Mouse (Mus musculus) macrophage (primary cell): Measurements from ENCODE around the gene Sirt3. TPM values are rescaled to one million over a fixed set of nuclear protein-coding genes. Genes with fewer than 3 reads are reported as not detected.
"Not testable (repeated sequence)": the region's sequence is repeated elsewhere in the genome, so short reads cannot be mapped to it uniquely, and the experiment has no call there.

Source experiments
- H3K27ac ChIP-seq: fragments of 350-480 bp; formaldehyde crosslinking; 2 replicates; pipeline ENCODE4 v1.9.0; 2021
- H3K36me3 ChIP-seq: fragments of 350-480 bp; formaldehyde crosslinking; 2 replicates; pipeline ENCODE4 v1.9.0; 2021; ENCODE audit errors: inconsistent target
- H3K4me3 ChIP-seq: fragments of 350-480 bp; formaldehyde crosslinking; 2 replicates; pipeline ENCODE4 v1.9.0; 2021; ENCODE audit errors: inconsistent target
- H3K79me2 ChIP-seq: fragments of 350-480 bp; formaldehyde crosslinking; 2 replicates; pipeline ENCODE4 v1.9.0; 2021; ENCODE audit errors: inconsistent target
- WGBS: methylation state at CpG from one replicate; pipeline ENCODE4 v1.1.7; 2026; ENCODE audit warnings: inconsistent platforms; ENCODE audit not compliant: missing documents; 5-methylcytosine and 5-hydroxymethylcytosine counted together
- polyA plus RNA-seq: library from polyadenylated mRNA; stranded (reverse); fragments of 250-400 nt; gene quantifications from 3 replicates; pipeline ENCODE4 v1.2.4, GENCODE M21; 2018; ENCODE audit warnings: inconsistent platforms

Gene Sirt3
- polyA plus RNA-seq, 1 experiment from 2014 or later, result 4.8 TPM

DNA sequence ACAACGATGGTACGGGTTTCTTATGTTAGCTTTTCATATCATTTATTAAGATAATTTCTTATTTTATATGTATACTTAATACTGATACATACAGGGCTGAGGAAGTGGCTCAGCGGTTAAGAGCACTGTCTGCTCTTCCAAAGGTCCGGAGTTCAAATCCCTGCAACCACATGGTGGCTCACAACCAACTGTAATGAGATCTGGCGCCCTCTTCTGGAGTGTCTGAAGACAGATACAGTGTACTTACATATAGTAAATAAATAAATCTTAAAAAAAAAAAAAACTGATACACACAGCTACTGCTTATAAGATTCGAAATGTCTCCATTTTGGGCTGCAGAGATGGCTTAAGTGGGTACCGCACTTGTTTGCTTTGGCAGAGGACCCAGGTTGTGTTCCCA lies 25.6 kb upstream of the Sirt3 start:
- Histone ChIP-seq H3K79me2 (no peaks in the 10 kb centered on the region), H3K36me3 (no peaks in the 10 kb centered on the region), H3K27ac (no peak overlapping the region), H3K4me3 (no peak overlapping the region)
- WGBS, result 85% methylated on average over 7 of the region's 7 CpGs

DNA sequence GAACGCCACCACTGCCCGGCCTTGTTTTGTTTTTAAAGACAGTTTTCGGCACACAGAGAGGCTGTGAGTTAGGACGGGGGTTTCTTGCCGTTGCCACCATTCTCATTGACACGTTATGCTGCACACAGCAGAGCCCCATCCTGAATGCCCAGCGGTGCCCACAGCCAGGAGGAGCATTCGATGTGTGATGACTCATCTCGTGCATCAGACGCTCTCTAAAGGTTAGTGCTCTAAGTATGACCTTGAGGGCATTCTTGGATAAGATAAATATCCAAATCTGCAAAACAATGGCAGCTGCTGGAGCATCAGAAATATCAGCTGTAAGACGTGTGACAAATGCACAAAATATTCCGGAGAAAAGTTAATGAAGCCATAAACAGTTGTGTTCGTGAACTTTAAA lies 25.0 kb upstream of the Sirt3 start:
- 92% methylated on average over 13 of the region's 13 CpGs for WGBS
- Histone ChIP-seq H3K4me3 (no peak overlapping the region), H3K79me2 (no peaks in the 10 kb centered on the region), H3K27ac (no peak overlapping the region), H3K36me3 (no peaks in the 10 kb centered on the region)

DNA sequence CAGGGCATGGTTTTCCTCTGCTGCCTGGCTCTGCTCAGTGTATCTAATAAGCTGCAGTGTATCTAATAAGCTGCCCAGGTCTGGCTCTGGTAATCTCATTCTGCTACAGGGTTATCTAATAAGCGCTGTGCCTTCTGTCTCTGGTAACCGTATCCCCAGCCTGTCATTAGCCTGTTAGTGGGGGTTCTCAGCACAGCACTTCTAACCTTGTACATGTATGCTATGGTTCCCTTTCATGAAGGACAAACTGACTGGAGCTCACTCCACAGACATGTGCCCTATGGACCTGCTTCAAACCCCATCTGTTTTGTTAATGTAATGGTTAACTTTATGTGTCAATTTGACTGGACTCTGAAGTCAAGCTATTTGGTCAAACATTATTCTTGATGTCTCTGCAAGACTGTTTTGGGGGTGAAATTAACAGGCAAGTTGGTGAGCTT lies 23.6 kb upstream of the Sirt3 start:
- Histone ChIP-seq H3K4me3 (no peak overlapping the region), H3K79me2 (no peaks in the 10 kb centered on the region), H3K27ac (no peak overlapping the region), H3K36me3 (no peaks in the 10 kb centered on the region)
- 92% methylated on average over 2 of the region's 2 CpGs for WGBS

DNA sequence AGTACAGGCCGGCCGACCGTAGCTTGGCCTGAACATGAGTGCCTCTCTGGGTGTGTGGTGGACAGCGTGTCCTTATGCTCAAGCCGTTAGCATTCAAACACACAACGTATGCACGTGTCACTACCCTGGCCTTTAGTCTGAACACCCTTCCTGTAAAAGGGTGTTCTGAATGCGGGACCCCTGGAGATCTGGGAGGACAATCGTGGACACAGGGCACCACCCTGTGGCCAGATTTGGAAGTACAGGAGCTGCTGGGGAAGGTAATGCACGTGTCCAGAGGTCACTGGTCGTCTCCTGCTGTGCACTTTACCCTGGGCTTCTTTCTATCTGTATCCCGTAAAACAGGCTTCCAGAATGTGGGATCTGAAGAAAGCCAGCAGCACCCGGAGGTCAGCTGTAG lies 21.1 kb upstream of the Sirt3 start:
- Histone ChIP-seq H3K36me3 (peaks cover 13% of the 10 kb centered on the region), H3K27ac (no peak overlapping the region)
- 28% methylated on average over 13 of the region's 13 CpGs for WGBS

DNA sequence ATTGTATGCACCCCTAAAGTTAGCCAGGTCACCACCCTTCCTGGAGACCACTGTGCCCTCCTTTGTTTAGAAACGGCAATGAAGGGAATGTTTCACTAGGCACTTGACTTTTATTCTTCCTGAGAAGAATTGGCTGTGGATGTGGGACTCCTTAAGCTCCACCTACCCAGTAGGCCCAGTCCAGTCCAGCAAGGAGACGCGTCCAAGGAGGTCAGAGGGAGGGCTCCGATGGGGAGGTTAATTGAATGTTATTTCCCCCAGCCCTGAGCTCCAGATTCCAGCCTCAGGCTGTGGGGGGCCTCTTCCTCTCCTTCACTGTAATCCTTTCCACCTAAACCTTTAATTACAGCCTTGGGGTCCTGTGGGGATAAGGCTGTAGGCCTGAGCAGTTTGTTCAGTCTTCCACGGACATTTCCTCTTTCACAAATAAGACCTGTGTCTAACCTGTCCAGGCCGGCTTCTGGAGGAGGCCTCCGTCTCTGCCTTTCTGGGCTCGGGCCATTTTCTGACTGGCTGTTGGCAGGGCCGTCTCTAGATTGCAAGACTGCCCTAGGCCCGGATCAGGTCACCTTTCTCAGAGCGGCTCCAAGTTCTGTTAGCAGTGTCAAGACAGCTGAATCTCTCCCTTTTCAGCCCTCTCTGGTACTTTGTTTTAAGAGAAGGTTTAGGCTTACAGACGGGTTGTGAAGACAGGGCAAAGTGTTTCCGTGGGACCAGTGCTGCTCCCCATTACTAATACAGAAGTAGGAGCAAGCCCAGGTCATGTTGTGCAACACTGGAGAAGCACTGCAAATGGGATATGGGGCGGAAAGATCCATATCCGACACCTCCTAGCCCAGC lies 20.1 kb upstream of the Sirt3 start:
- H3K4me3 ChIP-seq, result no peak overlapping the region
- H3K27ac ChIP-seq, result no peak overlapping the region
- no peaks in the 10 kb centered on the region for H3K79me2 ChIP-seq
- WGBS, result 91% methylated on average over 15 of the region's 15 CpGs
- peaks cover 22% of the 10 kb centered on the region for H3K36me3 ChIP-seq

More for the DNA sequence above, 21.1 kb upstream of the Sirt3 start:
- H3K4me3 ChIP-seq, result no peak overlapping the region
- H3K79me2 ChIP-seq, result no peaks in the 10 kb centered on the region

DNA sequence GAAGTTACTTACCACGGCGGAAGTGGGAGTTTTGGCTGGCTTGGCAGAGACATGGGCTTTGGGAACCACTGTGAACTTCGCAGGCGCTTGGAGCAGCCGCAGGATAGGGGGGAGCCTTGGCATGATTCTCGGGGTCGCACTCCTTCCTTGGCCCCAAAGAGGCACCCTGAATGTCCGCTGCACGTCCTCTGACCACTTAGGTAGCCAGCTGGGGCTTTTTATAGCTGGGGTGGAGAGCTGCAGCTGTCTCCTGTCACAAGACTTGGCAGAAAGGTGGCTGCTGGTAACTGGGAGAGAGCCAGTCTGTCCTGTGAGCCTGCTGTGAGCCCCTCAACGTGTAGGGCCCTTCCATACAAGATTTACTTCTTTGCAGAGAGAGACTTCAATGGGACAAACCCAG lies 18.1 kb upstream of the Sirt3 start, which contains the start of gene Cox8b:
TSS of gene Cox8b (minus strand) at position 227 of the 400 bp plus-strand sequence.
- Histone ChIP-seq H3K36me3 (peaks cover 38% of the 10 kb centered on the region), H3K27ac (no peak within 1 kb of the TSS), H3K4me3 (no peak within 1 kb of the TSS), H3K79me2 (no peaks in the 10 kb centered on the region)
- 86% methylated on average over 10 of the region's 10 CpGs for WGBS

DNA sequence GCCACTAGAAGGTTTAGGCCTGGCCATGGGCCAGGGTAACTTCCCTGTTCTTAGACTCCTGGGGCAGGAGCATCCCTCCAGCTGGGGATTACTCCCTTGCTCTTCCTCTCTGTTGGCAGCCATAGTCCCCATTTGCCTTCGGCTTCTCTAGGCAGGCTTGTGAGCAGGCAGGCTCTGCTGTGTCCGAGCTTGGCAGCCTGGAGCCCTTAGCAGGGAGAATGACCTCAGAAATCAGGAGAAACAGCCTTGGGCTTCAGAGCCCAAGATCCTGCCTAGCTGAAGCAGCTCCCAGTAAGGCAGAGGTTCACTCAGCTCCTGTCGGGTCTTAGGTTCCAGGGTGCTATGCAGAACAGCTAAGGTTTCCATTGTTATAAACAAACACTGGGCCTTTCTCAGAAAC lies 17.0 kb upstream of the Sirt3 start:
- no peak overlapping the region for H3K27ac ChIP-seq
- peaks cover 47% of the 10 kb centered on the region for H3K36me3 ChIP-seq
- WGBS, result 97% methylated on average over 3 of the region's 3 CpGs
- no peak overlapping the region for H3K4me3 ChIP-seq
- no peaks in the 10 kb centered on the region for H3K79me2 ChIP-seq

DNA sequence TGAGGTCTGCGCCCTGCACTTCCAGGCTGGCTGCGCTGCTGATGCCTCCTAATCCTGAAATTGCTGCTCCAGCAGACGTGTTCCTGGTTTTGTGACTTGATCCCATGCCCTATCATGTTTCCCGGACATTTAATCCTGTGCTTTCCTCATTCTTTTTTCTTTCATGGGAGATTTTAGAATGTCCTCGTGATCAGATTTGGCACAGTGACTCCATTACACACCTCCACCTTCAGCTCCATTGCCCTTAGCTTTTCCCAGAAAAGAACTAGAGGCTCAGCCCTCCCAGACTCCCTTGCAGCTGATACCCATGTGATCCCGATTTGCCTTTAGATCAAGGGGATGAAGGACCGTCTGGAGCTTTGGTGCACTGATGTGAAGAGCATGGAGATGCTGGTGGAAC lies 15.8 kb upstream of the Sirt3 start:
- Histone ChIP-seq H3K27ac (no peak overlapping the region), H3K36me3 (peaks cover 57% of the 10 kb centered on the region), H3K79me2 (no peaks in the 10 kb centered on the region), H3K4me3 (no peak overlapping the region)
- WGBS, result 98% methylated on average over 7 of the region's 7 CpGs

DNA sequence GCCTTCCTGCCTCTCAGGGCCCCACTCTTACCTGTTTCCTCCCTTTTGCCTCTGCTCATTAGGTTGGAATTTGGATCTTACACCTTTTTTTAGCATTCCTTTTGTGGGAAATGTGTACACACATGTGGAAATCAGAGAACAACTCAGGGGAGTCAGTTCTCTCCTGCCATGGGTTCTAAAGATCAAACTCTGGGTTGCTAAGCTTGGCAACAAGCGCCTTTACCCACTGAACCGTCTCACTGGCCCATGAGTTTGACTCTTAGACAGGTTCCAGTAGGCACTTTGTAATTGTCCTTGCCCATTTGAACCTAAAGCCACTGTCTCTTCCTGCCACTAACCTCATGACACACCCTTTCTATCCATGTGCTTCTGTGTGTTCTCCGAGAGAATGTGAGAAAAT lies 12.5 kb upstream of the Sirt3 start:
- H3K27ac ChIP-seq, result no peak overlapping the region
- H3K36me3 ChIP-seq, result peaks cover 73% of the 10 kb centered on the region
- H3K79me2 ChIP-seq, result no peaks in the 10 kb centered on the region
- 97% methylated on average over 3 of the region's 3 CpGs for WGBS
- no peak overlapping the region for H3K4me3 ChIP-seq

DNA sequence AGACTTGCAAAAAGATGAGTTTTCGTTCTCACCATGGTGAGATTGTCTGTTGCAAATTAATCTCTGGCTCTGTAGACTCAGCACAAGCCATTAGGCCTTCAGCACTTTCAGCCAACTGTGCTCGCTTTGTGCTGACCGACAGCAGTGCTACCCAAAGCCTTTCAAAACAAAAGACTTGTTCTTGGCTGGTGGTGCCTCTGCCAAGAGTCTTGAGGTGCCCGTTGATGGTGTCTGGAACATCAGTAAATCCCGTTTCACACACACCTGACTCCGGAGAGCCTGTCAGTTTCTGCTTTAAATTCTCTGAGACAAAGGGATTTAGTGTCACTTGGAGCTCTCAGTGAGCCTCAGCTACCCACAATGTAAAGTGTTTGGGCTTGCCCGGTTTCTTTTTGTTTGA lies 11.9 kb upstream of the Sirt3 start:
- Histone ChIP-seq H3K27ac (no peak overlapping the region), H3K79me2 (no peaks in the 10 kb centered on the region), H3K36me3 (peaks cover 74% of the 10 kb centered on the region), H3K4me3 (no peak overlapping the region)
- 94% methylated on average over 7 of the region's 7 CpGs for WGBS

DNA sequence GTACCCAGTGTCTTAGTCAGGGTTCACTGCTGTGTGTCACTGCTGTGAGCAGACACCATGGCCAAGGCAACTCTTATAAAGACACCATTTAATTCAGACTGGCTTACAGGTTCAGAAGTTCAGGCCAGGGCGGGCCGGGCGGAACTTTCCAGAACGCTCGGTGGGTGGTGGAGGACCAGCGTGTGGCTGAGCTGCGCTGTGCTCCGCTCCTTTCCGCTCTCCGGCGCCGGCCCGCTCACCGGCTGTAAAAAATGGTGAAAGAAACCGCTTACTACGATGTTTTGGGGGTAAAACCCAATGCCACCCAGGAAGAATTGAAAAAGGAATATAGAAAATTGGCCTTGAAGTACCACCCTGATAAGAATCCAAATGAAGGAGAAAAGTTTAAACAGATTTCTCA lies 8.5 kb upstream of the Sirt3 start:
- H3K4me3 ChIP-seq, H3K27ac ChIP-seq, H3K79me2 ChIP-seq: not testable (repeated sequence)
- WGBS, result 99% methylated on average over 8 of the region's 16 CpGs
- H3K36me3 ChIP-seq, result peaks cover 75% of the 10 kb centered on the region

DNA sequence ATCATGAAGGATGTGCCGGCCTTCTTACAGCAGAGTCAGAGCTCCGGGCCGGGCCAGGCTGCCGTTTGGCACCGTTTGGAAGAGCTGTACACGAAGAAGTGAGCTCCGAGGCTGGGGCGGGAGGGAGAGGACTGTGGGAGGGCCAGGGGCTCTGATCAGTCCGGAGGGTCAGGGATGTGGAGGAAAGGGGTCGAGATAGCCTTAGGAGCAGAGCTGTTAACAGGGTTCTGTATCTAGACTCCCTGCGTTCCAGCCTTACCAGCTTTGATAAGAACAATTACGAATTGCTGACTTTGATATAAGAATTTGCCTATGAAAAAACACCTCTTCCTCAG lies 327 bp upstream of the Sirt3 start:
- WGBS, result 0% methylated on average over 12 of the region's 12 CpGs
- Histone ChIP-seq H3K4me3 (peak overlapping the region; percentile 100), H3K79me2 (peaks cover 85% of the 10 kb centered on the region), H3K27ac (peak overlapping the region; percentile 90), H3K36me3 (peaks cover 26% of the 10 kb centered on the region; the same call in 1 of the 2 replicates)

DNA sequence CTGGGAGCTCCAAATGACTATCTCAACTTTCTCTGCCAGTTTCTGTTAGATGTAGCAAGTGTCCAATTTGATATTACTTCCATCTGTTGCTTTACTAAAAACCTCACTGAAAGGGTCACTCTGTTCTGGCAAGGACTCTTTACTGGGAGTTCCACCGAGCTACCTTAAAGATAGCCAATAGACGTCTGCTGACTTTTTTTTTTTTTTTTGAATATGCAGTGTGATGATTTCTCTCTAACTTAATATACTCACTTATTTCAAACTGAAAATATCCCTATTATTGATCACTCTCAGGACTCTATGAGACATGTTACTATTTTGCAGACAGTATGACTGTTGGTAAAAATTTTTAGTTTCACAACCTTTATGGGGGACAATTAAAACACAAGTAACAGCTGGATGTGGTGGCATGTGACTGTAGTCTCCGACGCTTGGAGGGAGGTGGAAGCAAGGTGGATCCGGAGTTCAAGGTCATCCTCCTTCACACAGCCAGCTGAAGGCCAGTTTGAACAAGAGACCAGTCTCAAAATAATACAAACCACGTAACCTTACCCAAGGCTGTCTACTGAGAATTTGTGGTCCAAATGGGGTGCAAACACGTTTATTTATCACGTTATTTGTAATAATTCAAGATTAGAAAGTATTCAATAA lies 1.1 kb downstream of the Sirt3 start:
- WGBS, result 3% methylated on average over 8 of the region's 8 CpGs
- Histone ChIP-seq H3K27ac (peak overlapping the region; percentile 59), H3K79me2 (peaks cover 78% of the 10 kb centered on the region), H3K4me3 (peak overlapping the region; percentile 100), H3K36me3 (peaks cover 12% of the 10 kb centered on the region; the same call in 1 of the 2 replicates)

DNA sequence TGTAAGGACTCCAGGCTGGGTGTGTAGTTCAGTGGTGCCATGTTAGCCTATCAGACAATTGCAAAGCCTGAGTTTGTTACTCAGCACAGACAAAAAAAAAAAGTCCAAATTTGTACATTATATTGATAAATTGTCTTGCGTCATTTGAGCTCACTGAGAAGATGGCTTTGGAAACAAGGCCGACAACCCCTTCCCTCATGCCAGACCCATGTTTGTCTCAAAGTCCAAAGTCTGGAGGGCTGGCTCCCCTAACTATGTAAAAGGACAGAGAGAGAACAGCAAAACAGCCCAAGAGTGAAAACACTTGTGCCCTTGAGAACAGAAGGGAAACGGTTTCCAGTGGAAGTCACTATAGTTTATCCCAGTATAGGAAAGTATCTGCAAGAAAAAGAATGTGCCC lies 1.7 kb downstream of the Sirt3 start:
- H3K79me2 ChIP-seq, result peaks cover 73% of the 10 kb centered on the region
- WGBS, result 29% methylated on average over 3 of the region's 3 CpGs
- peaks cover 11% of the 10 kb centered on the region; the same call in 1 of the 2 replicates for H3K36me3 ChIP-seq
- peak overlapping the region; percentile 59 for H3K27ac ChIP-seq
- H3K4me3 ChIP-seq, result peak overlapping the region; percentile 100

DNA sequence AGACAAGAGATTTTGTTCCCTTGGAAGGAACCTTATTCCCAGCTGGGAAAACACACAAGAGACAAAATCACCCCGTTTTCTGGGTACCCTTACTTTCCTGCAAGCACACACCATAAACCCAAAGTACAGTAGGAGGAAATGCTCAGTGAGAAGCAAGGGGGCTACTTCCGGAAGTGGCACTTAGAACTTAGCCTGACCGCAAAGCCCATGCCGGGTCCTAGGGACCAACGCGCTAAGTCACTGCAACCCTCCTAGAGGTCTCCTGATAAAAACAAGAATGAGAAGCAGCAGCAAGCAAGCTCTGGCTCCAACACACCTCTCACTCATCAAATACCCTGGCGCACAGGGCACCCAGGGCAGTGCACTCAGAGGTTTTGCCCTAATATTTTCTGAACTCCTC lies 2.8 kb downstream of the Sirt3 start:
- 3% methylated on average over 7 of the region's 7 CpGs for WGBS
- H3K79me2 ChIP-seq, result peaks cover 62% of the 10 kb centered on the region
- H3K36me3 ChIP-seq, result peaks cover 6% of the 10 kb centered on the region; the same call in 1 of the 2 replicates
- H3K4me3 ChIP-seq, result no peak overlapping the region
- H3K27ac ChIP-seq, result peak overlapping the region; percentile 33
